Mouse (Mus musculus): ENCODE measurements around the gene Sdr39u1.
A peak's percentile ranks its signal among the peaks of the same experiment; 100 is the strongest.

Sdr39u1 gene

GRCm38 (mm10) chr14:55899701-55900413 is at the start of gene Sdr39u1:
TSS of gene Sdr39u1 (minus strand) at chr14:55900293.
- peak; percentile 93 for DNase-seq

GRCm38 (mm10) chr14:55946269-55946969 is 46.3 kb upstream of the Sdr39u1 start:
- DNase-seq = no peak

- no peak for DNase-seq
Observed at GRCm38 (mm10) chr14:55944575-55944974, 44.5 kb upstream of the Sdr39u1 start, which contains the start of gene Cma1. TSS of gene Cma1 (minus strand) at chr14:55944675.

- no peak for DNase-seq
Observed at GRCm38 (mm10) chr14:55943601-55944000, 43.5 kb upstream of the Sdr39u1 start.

- peak; percentile 52 for DNase-seq
Observed at GRCm38 (mm10) chr14:55940070-55940800, 40.1 kb upstream of the Sdr39u1 start.

GRCm38 (mm10) chr14:55933586-55933985 is 33.5 kb upstream of the Sdr39u1 start:
- DNase-seq = peak; percentile 40

GRCm38 (mm10) chr14:55929263-55929997 is 29.3 kb upstream of the Sdr39u1 start:
- peak; percentile 42 for DNase-seq

GRCm38 (mm10) chr14:55926847-55927246 is 26.8 kb upstream of the Sdr39u1 start:
- no peak for DNase-seq

- DNase-seq = no peak
Observed at GRCm38 (mm10) chr14:55922475-55923232, 22.6 kb upstream of the Sdr39u1 start.

- peak; percentile 93 for DNase-seq
Observed at GRCm38 (mm10) chr14:55918240-55919082, 18.4 kb upstream of the Sdr39u1 start.

- DNase-seq = no peak
Observed at GRCm38 (mm10) chr14:55913406-55913805, 13.3 kb upstream of the Sdr39u1 start.

- peak; percentile 16 for DNase-seq
Observed at GRCm38 (mm10) chr14:55905518-55905917, 5.4 kb upstream of the Sdr39u1 start.

GRCm38 (mm10) chr14:55900414-55900755 is 292 bp upstream of the Sdr39u1 start:
- DNase-seq = no peak

GRCm38 (mm10) chr14:55898947-55899346 is 1.1 kb downstream of the Sdr39u1 start:
- no peak for DNase-seq

- DNase-seq = no peak
Observed at GRCm38 (mm10) chr14:55897671-55898070, 2.4 kb downstream of the Sdr39u1 start.

- DNase-seq = no peak
Observed at GRCm38 (mm10) chr14:55886571-55887382, 13.3 kb downstream of the Sdr39u1 start.

- peak; percentile 33 for DNase-seq
Observed at GRCm38 (mm10) chr14:55885791-55886271, 14.3 kb downstream of the Sdr39u1 start.

GRCm38 (mm10) chr14:55885114-55885790 is 14.8 kb downstream of the Sdr39u1 start:
- peak; percentile 24 for DNase-seq

- peak; percentile 96 for DNase-seq
Observed at GRCm38 (mm10) chr14:55884713-55885113, 15.4 kb downstream of the Sdr39u1 start, which contains the start of gene Khnyn. TSS of gene Khnyn (plus strand) at chr14:55884947.
